Mouse (Mus musculus): Measurements from ENCODE around the gene Ezh1. TPM values are rescaled to one million over a fixed set of nuclear protein-coding genes. Genes with fewer than 3 reads are reported as not detected.

Gene Ezh1
- polyA plus RNA-seq, 1 experiment from 2014 or later, result 11.2 TPM

DNA sequence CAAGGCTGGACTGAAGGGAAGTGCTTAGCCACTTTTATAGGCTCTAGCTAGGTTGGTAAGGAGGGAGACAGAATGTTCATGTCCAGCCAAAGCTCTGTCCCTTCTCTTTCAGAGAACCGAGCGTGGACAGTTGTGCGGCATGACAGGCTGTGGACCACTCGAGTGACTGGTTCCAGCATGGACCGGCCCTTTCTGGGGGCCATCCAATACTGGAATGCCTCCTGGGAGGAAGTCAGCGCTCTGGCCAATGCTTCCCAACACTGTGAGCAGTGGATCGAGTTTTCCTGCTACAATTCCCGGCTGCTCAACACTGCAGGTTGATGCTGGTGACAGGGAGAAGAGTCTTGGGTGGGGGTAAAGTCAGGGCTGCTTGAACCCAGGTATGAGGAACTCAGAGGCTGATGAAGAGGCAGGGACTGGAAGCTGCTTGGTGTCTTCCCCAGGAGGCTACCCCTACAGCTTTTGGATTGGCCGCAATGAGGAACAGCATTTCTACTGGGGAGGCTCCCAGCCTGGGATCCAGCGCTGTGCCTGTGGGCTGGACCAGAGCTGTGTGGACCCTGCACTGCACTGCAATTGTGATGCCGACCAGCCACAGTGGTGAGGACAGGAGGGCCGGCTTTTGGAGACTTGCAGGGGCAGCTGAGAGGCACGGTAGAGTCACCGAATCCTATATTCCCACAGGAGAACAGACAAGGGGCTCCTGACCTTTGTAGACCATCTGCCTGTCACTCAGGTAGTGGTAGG, 43.3 kb downstream of the Ezh1 start:
- H3K27me3 ChIP-seq (ENCODE audit: low read depth, poor library complexity, severe bottlenecking), result peaks cover 46% of the 10 kb centered on the region
- H3K27ac ChIP-seq (replicated peaks), result no peak overlapping the region
- DNase-seq (ENCODE audit: low spot score), result no peak
- 82% methylated on average over 14 of the region's 14 CpGs for WGBS
- peaks cover 26% of the 10 kb centered on the region for H3K4me1 ChIP-seq
- H3K9me3 ChIP-seq (replicated peaks), result no peaks in the 10 kb centered on the region
- H3K36me3 ChIP-seq, result no peaks in the 10 kb centered on the region
- no peak overlapping the region for H3K4me3 ChIP-seq

DNA sequence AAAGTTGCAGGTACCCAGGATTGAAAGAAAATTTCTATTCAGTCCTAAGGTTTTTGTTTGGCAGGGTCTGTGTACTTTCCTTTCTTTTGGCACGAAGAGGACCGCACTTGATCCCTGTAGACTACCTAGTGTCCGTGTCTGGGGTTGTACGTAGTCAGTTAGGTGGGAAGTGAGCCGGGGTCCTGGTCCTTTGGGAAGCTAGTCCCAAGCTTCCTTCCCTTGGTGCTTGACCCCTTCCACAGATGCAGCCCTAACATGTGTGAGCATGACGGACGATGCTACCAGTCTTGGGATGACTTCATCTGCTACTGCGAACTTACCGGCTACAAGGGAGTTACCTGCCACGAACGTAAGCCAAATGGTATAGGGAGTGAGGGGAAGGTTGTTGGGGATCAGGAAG, 44.3 kb downstream of the Ezh1 start:
- Histone ChIP-seq H3K9me3 (replicated peaks) (no peaks in the 10 kb centered on the region), H3K4me1 (peaks cover 34% of the 10 kb centered on the region), H3K27ac (replicated peaks) (no peak overlapping the region), H3K4me3 (no peak overlapping the region), H3K36me3 (no peaks in the 10 kb centered on the region), H3K27me3 (ENCODE audit: low read depth, poor library complexity, severe bottlenecking) (peaks cover 56% of the 10 kb centered on the region)
- no peak for DNase-seq (ENCODE audit: low spot score)
- WGBS, result 91% methylated on average over 11 of the region's 11 CpGs

DNA sequence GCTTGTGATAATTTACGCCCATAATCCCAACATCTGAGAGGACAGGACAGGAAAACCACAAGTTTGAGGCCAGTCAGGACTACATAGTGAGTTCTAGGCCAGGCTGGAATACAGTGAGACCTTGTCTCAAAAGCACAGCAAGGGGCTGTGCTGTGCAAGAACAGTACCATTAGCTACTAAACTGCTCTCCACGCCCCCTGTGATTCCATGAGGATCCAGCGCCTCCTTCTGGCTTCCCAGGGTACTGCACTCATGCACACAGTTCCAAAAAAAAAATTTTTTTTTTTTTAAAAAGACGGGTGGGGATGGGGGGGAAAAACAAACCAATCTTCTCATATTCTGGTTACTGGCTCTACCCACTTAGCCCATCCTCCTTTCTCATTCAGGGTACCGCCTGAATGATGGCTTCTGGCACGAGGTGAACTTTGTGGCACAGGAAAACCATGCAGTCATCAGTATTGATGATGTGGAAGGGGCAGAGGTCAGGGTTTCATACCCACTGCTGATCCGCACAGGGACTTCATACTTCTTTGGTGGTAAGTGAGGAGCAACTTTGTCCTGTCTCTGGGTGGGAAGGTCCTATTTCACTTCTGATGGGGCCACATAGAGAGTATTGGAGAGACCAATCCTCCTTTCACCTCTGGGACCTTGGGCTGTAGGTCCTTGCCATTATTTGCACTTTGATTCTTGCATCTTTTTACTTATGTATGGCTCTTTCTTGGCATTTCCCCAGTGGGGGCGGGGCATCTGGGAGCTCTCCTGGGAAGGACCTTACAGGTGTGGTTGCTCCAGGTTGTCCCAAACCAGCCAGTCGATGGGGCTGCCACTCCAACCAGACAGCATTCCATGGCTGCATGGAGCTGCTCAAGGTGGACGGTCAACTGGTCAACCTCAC, 45.2 kb downstream of the Ezh1 start:
- Histone ChIP-seq H3K27me3 (ENCODE audit: low read depth, poor library complexity, severe bottlenecking) (peaks cover 65% of the 10 kb centered on the region), H3K36me3 (no peaks in the 10 kb centered on the region), H3K4me3 (no peak overlapping the region), H3K9me3 (replicated peaks) (no peaks in the 10 kb centered on the region), H3K4me1 (peaks cover 42% of the 10 kb centered on the region), H3K27ac (replicated peaks) (no peak overlapping the region)
- WGBS, result 45% methylated on average over 10 of the region's 10 CpGs
- peak; percentile 69 for DNase-seq (ENCODE audit: low spot score)

DNA sequence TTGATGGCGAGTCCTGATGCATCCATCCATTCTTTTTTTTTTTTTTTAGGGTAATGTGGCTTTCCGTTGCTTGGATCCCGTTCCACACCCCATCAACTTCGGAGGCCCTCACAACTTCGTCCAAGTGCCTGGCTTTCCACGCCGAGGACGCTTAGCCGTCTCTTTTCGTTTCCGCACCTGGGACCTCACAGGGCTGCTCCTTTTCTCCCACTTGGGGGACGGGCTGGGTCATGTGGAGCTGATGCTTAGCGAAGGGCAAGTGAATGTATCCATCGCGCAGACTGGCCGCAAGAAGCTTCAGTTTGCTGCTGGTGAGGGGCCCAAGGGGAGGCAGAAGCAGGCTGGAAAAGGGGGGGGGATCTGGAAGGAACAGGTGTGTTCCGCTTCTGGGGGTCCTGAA, 46.0 kb downstream of the Ezh1 start:
- H3K27me3 ChIP-seq (ENCODE audit: low read depth, poor library complexity, severe bottlenecking), result peaks cover 73% of the 10 kb centered on the region
- H3K4me3 ChIP-seq, result no peak overlapping the region
- H3K36me3 ChIP-seq, result no peaks in the 10 kb centered on the region
- WGBS, result 68% methylated on average over 17 of the region's 17 CpGs
- peaks cover 49% of the 10 kb centered on the region for H3K4me1 ChIP-seq
- no peak for DNase-seq (ENCODE audit: low spot score)
- no peaks in the 10 kb centered on the region for H3K9me3 ChIP-seq (replicated peaks)
- no peak overlapping the region for H3K27ac ChIP-seq (replicated peaks)

DNA sequence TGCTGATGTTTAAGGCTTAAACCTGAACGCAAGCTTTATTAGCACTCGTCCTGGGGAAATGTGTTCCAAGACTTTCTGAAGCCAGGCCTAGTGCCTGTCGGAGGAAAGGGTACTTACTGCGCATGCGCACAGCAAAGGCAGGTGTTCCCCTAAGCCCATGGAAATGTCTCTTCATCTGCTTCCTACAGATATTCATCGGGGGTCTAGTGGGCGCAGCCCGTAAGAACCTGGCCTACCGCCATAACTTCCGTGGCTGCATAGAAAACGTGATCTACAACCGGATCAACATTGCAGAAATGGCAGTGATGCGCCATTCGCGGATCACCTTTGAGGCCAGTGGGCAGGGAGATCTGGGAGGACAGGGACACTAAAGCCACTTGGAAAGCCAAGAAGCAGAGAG, 47.0 kb downstream of the Ezh1 start:
- 85% methylated on average over 15 of the region's 15 CpGs for WGBS
- H3K27ac ChIP-seq (replicated peaks), result no peak overlapping the region
- no peaks in the 10 kb centered on the region for H3K9me3 ChIP-seq (replicated peaks)
- H3K4me1 ChIP-seq, result peaks cover 58% of the 10 kb centered on the region
- H3K36me3 ChIP-seq, result no peaks in the 10 kb centered on the region
- H3K4me3 ChIP-seq, result no peak overlapping the region
- no peak for DNase-seq (ENCODE audit: low spot score)
- H3K27me3 ChIP-seq (ENCODE audit: low read depth, poor library complexity, severe bottlenecking), result peaks cover 83% of the 10 kb centered on the region

DNA sequence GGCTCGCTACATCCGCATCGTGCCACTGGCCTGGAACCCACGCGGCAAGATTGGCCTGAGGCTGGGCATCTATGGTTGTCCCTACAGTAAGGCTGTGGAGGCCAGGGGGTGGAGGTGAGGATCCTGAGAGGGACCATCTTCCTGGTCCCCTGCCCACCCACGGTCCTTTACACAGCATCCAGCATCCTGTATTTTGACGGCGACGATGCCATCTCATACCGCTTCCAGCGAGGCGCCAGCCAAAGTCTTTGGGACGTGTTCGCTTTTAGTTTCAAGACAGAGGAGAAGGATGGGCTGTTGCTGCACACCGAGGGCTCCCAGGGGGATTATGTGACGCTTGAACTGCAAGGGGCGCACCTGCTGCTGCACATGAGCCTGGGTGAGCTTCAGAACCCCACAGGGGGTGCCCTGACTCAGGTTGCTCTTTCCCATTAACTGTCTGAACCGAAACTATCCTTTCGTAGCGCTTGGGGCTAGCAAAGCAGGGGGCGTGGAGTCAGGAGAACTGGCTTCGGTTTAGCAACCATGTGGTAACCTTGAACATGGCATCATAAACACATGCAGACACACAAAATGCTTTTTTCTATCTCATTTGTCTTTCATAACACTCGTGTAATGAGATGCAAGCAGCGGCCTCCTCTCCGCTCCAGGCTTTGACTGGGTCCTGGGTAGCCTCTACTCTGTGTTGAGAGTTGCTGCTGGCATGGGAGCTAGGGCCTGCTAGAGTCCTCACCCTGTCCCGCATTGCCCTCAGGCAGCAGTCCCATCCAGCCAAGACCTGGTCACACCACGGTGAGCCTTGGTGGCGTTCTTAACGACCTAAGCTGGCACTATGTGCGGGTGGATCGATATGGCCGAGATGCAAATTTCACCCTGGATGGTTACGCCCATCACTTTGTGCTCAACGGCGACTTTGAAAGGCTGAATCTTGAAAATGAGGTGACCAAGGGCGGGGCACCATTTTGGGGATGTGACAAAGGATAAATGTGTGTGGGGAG, 47.9 kb downstream of the Ezh1 start:
- Histone ChIP-seq H3K9me3 (replicated peaks) (no peaks in the 10 kb centered on the region), H3K36me3 (no peaks in the 10 kb centered on the region), H3K27me3 (ENCODE audit: low read depth, poor library complexity, severe bottlenecking) (peaks cover 87% of the 10 kb centered on the region), H3K4me1 (peaks cover 62% of the 10 kb centered on the region), H3K27ac (replicated peaks) (no peak overlapping the region), H3K4me3 (peak overlapping the region; percentile 2; the same call in 1 of the 2 replicates)
- no peak for DNase-seq (ENCODE audit: low spot score)
- 54% methylated on average over 36 of the region's 36 CpGs for WGBS

DNA sequence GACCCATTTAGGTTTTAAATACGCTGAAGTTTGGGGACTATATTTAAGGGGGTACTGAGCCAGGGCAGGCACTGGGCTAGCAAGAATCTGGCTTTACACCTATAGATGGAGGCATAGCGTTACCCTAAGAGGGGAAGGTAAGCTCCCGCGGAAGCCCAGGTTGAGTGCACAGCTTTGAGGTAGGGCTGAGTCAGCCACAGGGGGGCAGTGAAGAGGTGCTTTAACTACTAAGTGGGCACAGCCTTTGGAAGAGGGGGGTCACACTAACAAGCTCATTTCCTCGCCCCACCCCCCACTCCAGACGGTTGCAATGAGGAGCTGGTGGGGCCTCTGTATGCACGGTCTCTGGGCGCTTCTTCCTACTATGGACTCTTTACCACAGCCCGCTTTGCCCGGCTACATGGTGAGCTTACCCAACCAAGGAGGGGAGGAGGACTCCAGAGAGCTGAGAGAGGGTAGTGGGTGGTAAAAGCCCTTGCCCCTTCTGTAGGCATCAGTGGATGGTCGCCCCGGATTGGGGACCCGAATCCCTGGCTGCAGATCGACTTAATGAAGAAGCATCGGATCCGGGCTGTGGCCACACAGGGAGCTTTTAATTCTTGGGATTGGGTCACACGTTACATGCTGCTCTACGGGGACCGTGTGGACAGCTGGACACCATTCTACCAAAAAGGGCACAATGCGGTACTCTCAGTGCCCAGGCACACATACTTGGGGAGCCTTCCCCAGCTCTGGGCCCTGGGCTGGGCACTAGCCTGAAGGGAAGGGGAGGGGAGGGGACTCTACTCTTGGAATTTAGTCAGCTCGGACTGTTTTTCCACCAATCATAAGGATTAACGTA, 49.1 kb downstream of the Ezh1 start:
- 28% methylated on average over 22 of the region's 22 CpGs for whole genome bisulfite sequencing
- peaks cover 88% of the 10 kb centered on the region for H3K27me3 ChIP-seq (ENCODE audit: low read depth, poor library complexity, severe bottlenecking)
- peak overlapping the region; percentile 48 for H3K4me3 ChIP-seq
- no peak overlapping the region for H3K27ac ChIP-seq (replicated peaks)
- H3K36me3 ChIP-seq, result no peaks in the 10 kb centered on the region
- no peaks in the 10 kb centered on the region for H3K9me3 ChIP-seq (replicated peaks)
- peaks cover 67% of the 10 kb centered on the region for H3K4me1 ChIP-seq
- DNase-seq (ENCODE audit: low spot score), result no peak

DNA sequence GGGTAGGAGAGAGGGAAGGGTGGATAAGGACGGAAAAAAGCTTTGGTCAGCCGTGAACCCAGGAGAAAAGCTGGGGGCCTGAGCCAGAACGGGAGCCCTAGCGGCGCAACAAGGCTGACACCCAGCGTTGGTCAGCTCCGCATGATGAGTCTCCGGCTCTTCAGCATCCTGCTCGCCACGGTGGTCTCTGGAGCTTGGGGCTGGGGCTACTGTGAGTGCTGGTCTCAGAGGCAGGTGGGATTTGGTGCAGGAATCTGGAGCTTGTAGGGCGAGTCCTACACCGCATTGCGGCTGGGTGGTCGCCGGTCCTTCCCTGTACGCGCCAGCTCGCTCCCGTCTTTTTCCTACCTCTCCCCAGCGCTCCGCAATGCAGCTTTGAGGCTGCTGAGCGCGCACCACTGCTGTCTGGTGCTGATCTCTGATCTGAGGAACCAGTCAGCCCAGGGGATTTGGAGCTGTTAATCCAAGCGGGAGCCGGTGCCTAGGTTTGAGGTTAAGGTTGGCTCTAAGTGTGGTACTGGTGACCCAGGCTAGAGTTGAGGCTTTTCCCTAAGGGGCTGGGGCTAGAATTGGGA, 50.1 kb downstream of the Ezh1 start:
- no peaks in the 10 kb centered on the region for H3K36me3 ChIP-seq
- peak; percentile 57 for DNase-seq (ENCODE audit: low spot score)
- no peaks in the 10 kb centered on the region for H3K9me3 ChIP-seq (replicated peaks)
- peaks cover 86% of the 10 kb centered on the region for H3K27me3 ChIP-seq (ENCODE audit: low read depth, poor library complexity, severe bottlenecking)
- peak overlapping the region; percentile 48 for H3K4me3 ChIP-seq
- H3K27ac ChIP-seq (replicated peaks), result peak overlapping the region; percentile 39; the same call in 1 of the 2 replicates
- under 1% methylated on average over 25 of the region's 25 CpGs for WGBS
- peaks cover 76% of the 10 kb centered on the region for H3K4me1 ChIP-seq

DNA sequence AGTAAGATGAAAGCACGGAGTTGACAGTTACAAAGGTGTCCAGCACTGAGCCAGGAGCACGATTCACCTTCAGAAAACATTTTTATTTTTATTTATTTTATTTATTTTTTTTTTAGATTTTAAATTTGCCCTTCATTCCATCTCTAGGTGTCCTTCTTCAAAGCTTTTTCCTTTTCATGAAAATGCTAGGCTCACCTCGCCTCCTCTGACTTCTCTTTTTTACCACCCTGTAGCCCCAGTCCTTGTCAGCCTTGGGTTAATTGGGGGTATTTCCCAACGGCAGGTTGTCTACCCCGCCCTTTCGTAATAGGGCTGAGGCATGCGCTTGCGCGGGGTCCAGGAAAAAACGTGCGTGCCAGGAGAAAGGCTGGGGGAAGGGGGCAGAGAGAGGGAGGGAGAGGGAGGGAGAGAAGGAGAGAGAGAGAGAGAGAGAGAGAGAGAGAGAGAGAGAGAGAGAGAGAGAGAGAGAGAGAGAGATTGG, 50.6 kb downstream of the Ezh1 start:
- Histone ChIP-seq H3K27me3 (ENCODE audit: low read depth, poor library complexity, severe bottlenecking) (peaks cover 89% of the 10 kb centered on the region), H3K4me1 (peaks cover 80% of the 10 kb centered on the region), H3K36me3 (no peaks in the 10 kb centered on the region), H3K4me3 (peak overlapping the region; percentile 48), H3K27ac (replicated peaks) (no peak overlapping the region; the same call in 1 of the 2 replicates), H3K9me3 (replicated peaks) (no peaks in the 10 kb centered on the region)
- DNase-seq (ENCODE audit: low spot score), result no peak
- WGBS, result 10% methylated on average over 11 of the region's 11 CpGs

DNA sequence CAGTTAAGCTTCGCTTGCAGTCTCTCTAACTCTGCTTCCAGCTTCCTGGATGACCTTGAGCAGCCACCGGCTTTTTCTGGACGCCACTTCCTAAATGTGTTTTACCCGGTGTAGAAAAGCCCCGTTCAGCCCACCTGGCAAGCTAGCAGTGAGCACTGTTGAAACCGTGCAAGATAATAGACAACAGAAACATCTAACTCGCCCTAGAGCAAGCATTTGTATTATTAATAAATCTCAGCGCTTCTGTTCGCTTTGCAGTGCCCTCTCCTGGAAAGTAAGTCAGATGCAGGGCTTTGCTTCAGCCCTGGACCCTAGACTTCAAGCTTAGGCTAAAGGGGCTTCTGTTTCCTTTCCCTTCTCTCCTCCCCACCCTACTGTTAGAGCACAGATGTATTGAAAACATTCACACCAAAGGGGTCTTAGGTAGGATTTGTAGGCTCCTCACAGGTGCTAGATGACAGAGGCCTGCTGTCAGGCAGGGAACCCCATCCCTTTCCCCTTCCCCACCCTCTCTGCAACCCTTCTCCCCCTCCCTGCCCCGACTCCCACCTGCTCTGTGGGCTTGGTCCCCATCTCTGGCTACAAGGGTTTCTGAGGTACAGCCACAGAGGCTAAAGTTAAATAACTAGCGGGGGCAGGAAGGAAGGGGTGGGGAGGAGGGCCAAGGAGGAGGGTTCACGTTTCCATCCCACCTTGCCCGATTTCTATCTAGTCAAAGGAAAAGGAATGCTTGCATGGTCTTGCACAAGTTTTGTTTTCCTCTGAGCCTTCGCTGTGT, 51.2 kb downstream of the Ezh1 start, which contains the start of gene Ccr10:
TSS of gene Ccr10 (minus strand) at position 593 of the 778 bp plus-strand sequence.
- H3K27ac ChIP-seq (replicated peaks), result peak within 1 kb of the TSS; percentile 76

More for the DNA sequence above, 51.2 kb downstream of the Ezh1 start, which contains the start of gene Ccr10:
- Histone ChIP-seq H3K4me1 (peaks cover 81% of the 10 kb centered on the region), H3K36me3 (no peaks in the 10 kb centered on the region), H3K27me3 (ENCODE audit: low read depth, poor library complexity, severe bottlenecking) (peaks cover 89% of the 10 kb centered on the region), H3K4me3 (peak within 1 kb of the TSS; percentile 52), H3K9me3 (replicated peaks) (no peaks in the 10 kb centered on the region)
- no peak for DNase-seq (ENCODE audit: low spot score)
- whole genome bisulfite sequencing, result 23% methylated on average over 14 of the region's 14 CpGs
